Mouse (Mus musculus): Measurements from ENCODE around the gene Trim16. TPM values are rescaled to one million over a fixed set of nuclear protein-coding genes. Genes with fewer than 3 reads are reported as not detected.

Gene Trim16
- 4.1 and 5.7 TPM in 2 replicates for polyA plus RNA-seq (2012; rRNA removed)

GRCm38 (mm10) chr11:62820059-62820541 lies at the start of gene Trim16:
TSS of gene Trim16 (plus strand) at chr11:62820231.
- peak; percentile 91 for DNase-seq (ENCODE audit: low read depth)
- TF ChIP-seq POLR2A (IDR thresholded peaks at IDR 0.05; ENCODE audit: borderline replicate concordance, extremely low read depth, insufficient read depth, insufficient read length, poor library complexity, severe bottlenecking) (no peak), CTCF (IDR thresholded peaks at IDR 0.05; ENCODE audit: borderline replicate concordance, extremely low read depth, insufficient read depth, insufficient read length) (no peak)

GRCm38 (mm10) chr11:62776510-62776909 lies 43.5 kb upstream of the Trim16 start:
- TF ChIP-seq POLR2A (IDR thresholded peaks at IDR 0.05; ENCODE audit: borderline replicate concordance, extremely low read depth, insufficient read depth, insufficient read length, poor library complexity, severe bottlenecking), result no peak
- no peak for TF ChIP-seq CTCF (IDR thresholded peaks at IDR 0.05; ENCODE audit: borderline replicate concordance, extremely low read depth, insufficient read depth, insufficient read length)
- DNase-seq (ENCODE audit: low read depth), result no peak

- peak; percentile 99 for DNase-seq (ENCODE audit: low read depth)
- TF ChIP-seq POLR2A (IDR thresholded peaks at IDR 0.05; ENCODE audit: borderline replicate concordance, extremely low read depth, insufficient read depth, insufficient read length, poor library complexity, severe bottlenecking) (peak; percentile 56; the same call in 1 of the 2 replicates), CTCF (IDR thresholded peaks at IDR 0.05; ENCODE audit: borderline replicate concordance, extremely low read depth, insufficient read depth, insufficient read length) (no peak)
Measured at GRCm38 (mm10) chr11:62788935-62789616, 31.0 kb upstream of the Trim16 start, which contains the start of gene Zfp286. TSS of gene Zfp286 (minus strand) at chr11:62789462.

- no peak for TF ChIP-seq CTCF (IDR thresholded peaks at IDR 0.05; ENCODE audit: borderline replicate concordance, extremely low read depth, insufficient read depth, insufficient read length)
- no peak for TF ChIP-seq POLR2A (IDR thresholded peaks at IDR 0.05; ENCODE audit: borderline replicate concordance, extremely low read depth, insufficient read depth, insufficient read length, poor library complexity, severe bottlenecking)
- no peak for DNase-seq (ENCODE audit: low read depth)
Measured at GRCm38 (mm10) chr11:62789617-62789936, 30.5 kb upstream of the Trim16 start.

- no peak for DNase-seq (ENCODE audit: low read depth)
- no peak for TF ChIP-seq POLR2A (IDR thresholded peaks at IDR 0.05; ENCODE audit: borderline replicate concordance, extremely low read depth, insufficient read depth, insufficient read length, poor library complexity, severe bottlenecking)
- no peak for TF ChIP-seq CTCF (IDR thresholded peaks at IDR 0.05; ENCODE audit: borderline replicate concordance, extremely low read depth, insufficient read depth, insufficient read length)
Measured at GRCm38 (mm10) chr11:62804119-62804518, 15.9 kb upstream of the Trim16 start.

- TF ChIP-seq CTCF (IDR thresholded peaks at IDR 0.05; ENCODE audit: borderline replicate concordance, extremely low read depth, insufficient read depth, insufficient read length), result no peak
- no peak for DNase-seq (ENCODE audit: low read depth)
Measured at GRCm38 (mm10) chr11:62807965-62808364, 12.1 kb upstream of the Trim16 start.

GRCm38 (mm10) chr11:62809201-62809600 lies 10.8 kb upstream of the Trim16 start:
- no peak for TF ChIP-seq POLR2A (IDR thresholded peaks at IDR 0.05; ENCODE audit: borderline replicate concordance, extremely low read depth, insufficient read depth, insufficient read length, poor library complexity, severe bottlenecking)
- TF ChIP-seq CTCF (IDR thresholded peaks at IDR 0.05; ENCODE audit: borderline replicate concordance, extremely low read depth, insufficient read depth, insufficient read length), result peak; percentile 47; the same call in 1 of the 2 replicates
- no peak for DNase-seq (ENCODE audit: low read depth)

GRCm38 (mm10) chr11:62812268-62812667 lies 7.8 kb upstream of the Trim16 start:
- TF ChIP-seq CTCF (IDR thresholded peaks at IDR 0.05; ENCODE audit: borderline replicate concordance, extremely low read depth, insufficient read depth, insufficient read length) (no peak), POLR2A (IDR thresholded peaks at IDR 0.05; ENCODE audit: borderline replicate concordance, extremely low read depth, insufficient read depth, insufficient read length, poor library complexity, severe bottlenecking) (no peak)
- DNase-seq (ENCODE audit: low read depth), result no peak

GRCm38 (mm10) chr11:62813497-62813896 lies 6.5 kb upstream of the Trim16 start:
- DNase-seq (ENCODE audit: low read depth), result no peak
- TF ChIP-seq CTCF (IDR thresholded peaks at IDR 0.05; ENCODE audit: borderline replicate concordance, extremely low read depth, insufficient read depth, insufficient read length) (no peak), POLR2A (IDR thresholded peaks at IDR 0.05; ENCODE audit: borderline replicate concordance, extremely low read depth, insufficient read depth, insufficient read length, poor library complexity, severe bottlenecking) (no peak)

- no peak for DNase-seq (ENCODE audit: low read depth)
- TF ChIP-seq POLR2A (IDR thresholded peaks at IDR 0.05; ENCODE audit: borderline replicate concordance, extremely low read depth, insufficient read depth, insufficient read length, poor library complexity, severe bottlenecking), result no peak
Measured at GRCm38 (mm10) chr11:62813970-62814624, 5.9 kb upstream of the Trim16 start.

- no peak for DNase-seq (ENCODE audit: low read depth)
- TF ChIP-seq POLR2A (IDR thresholded peaks at IDR 0.05; ENCODE audit: borderline replicate concordance, extremely low read depth, insufficient read depth, insufficient read length, poor library complexity, severe bottlenecking) (no peak), CTCF (IDR thresholded peaks at IDR 0.05; ENCODE audit: borderline replicate concordance, extremely low read depth, insufficient read depth, insufficient read length) (no peak)
Measured at GRCm38 (mm10) chr11:62814625-62815024, 5.4 kb upstream of the Trim16 start.

GRCm38 (mm10) chr11:62815438-62815837 lies 4.6 kb upstream of the Trim16 start:
- TF ChIP-seq CTCF (IDR thresholded peaks at IDR 0.05; ENCODE audit: borderline replicate concordance, extremely low read depth, insufficient read depth, insufficient read length), result no peak
- no peak for TF ChIP-seq POLR2A (IDR thresholded peaks at IDR 0.05; ENCODE audit: borderline replicate concordance, extremely low read depth, insufficient read depth, insufficient read length, poor library complexity, severe bottlenecking)
- no peak for DNase-seq (ENCODE audit: low read depth)

Measured in brain, embryonic 14.5 days (tissue).